Mouse (Mus musculus) E14TG2a.4 (cell line): ENCODE results near the gene Arsj.

ENCODE experiments used
- CTCF ChIP-seq: conservative IDR thresholded peaks from 2 replicates; pipeline ENCODE4 v1.5.1; 2014; ENCODE audit warnings: low read length
- NANOG ChIP-seq: IDR thresholded peaks from 2 replicates; pipeline ENCODE4 v1.6.1; 2014; ENCODE audit warnings: borderline replicate concordance, low read length, mixed read lengths
- POU5F1 ChIP-seq: IDR thresholded peaks from 2 replicates; pipeline ENCODE4 v1.6.1; 2014; ENCODE audit warnings: low read length, borderline replicate concordance

DNA sequence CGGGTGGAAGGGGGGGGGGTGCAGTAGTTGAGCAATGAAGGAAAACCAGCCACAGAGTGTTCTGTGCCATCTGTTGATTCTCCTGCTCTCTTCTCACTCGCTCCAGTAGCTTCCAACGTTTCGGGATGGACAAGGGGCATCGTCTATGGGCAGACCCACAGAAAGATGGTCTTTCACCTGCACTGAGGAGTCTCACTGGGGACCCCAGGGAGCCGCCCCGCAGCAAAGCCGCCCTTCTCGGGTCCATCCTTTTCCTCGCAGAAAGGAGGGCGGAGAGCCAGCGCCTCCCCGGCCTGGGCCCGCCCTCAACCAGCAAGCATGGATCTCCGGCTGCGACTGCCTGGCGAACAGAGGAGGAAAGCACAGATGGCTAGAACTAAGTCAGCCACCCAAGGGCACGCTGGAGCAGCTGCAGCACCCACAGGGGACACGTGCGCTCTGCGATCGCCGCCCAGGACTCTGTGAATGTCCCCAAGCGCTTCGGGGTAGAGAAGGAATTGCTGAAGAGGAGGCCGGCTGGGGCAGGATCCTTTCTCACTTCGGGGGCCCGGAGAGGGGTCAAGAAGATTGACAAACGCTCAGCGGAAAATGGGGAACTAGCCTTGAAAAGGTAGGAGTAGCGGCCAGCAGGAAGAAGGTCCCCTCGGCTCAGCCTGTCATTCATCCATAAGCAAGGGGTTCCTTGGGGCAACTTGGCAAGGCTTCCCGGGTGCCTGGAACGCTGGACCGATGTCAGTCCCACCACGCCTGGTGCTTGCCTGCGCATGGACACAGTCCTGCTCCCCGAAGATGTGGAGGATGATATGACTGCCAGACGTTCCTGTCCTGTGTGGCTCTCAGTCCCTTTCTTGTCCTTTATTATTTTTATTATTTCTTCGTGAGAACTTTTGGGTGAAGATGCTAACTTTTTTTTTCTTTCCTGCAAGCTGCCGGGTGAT, at the start of gene Arsj:
- TF ChIP-seq CTCF (no peak), NANOG (no peak), POU5F1 (no peak)
